Mouse (Mus musculus): Measurements from ENCODE around the gene Krt17.

DNA sequence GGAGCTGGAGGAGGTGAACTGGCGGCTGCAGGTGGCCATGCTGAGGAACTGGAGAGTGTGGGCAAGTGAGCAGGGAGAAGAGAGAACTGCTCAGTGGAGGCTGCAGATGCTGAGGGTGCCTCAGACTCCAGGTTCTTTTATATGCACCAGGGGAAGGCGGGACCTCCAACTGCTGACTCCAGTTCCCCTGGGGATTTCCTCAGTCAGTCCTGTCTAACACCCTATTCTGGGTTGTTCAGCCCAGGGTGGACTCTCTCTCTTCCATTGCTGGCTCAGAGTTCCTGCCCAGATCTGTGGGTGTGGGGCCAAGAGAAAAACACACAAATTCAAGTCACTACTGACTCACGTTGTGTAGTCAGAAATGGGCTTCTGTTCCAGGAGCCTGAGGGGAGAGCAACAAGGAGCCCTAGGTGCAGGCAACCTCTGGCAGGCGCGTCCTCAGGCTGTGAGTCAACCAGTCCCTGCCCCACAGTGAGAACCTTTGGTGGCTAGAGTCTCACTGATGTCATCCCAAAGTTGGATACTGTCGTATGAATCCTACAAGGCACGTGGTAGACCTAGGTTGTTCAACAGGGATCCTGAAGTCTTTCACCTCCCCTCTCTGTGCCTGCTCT is 11.9 kb downstream of the Krt17 start, which contains the start of gene Krt16:
- TF ChIP-seq MAFK (IDR thresholded peaks at IDR 0.05; ENCODE audit: insufficient read depth, low read depth, low read length) (no peak), CHD2 (IDR thresholded peaks at IDR 0.05; ENCODE audit: low read depth, low read length) (no peak), HCFC1 (IDR thresholded peaks at IDR 0.05; ENCODE audit: borderline replicate concordance, insufficient read depth, low read length) (no peak)

All from ES-E14 (cell line).